Mouse (Mus musculus) urinary bladder, postnatal 14 days (tissue): Measurements from ENCODE around the gene Tmem47.
A peak's percentile ranks its signal among the peaks of the same experiment; 100 is the strongest.

ENCODE experiments used
- DNase-seq: peaks from one replicate; pipeline ENCODE4 v3.0.0; 2021; ENCODE audit warnings: low spot score

Gene Tmem47

DNA sequence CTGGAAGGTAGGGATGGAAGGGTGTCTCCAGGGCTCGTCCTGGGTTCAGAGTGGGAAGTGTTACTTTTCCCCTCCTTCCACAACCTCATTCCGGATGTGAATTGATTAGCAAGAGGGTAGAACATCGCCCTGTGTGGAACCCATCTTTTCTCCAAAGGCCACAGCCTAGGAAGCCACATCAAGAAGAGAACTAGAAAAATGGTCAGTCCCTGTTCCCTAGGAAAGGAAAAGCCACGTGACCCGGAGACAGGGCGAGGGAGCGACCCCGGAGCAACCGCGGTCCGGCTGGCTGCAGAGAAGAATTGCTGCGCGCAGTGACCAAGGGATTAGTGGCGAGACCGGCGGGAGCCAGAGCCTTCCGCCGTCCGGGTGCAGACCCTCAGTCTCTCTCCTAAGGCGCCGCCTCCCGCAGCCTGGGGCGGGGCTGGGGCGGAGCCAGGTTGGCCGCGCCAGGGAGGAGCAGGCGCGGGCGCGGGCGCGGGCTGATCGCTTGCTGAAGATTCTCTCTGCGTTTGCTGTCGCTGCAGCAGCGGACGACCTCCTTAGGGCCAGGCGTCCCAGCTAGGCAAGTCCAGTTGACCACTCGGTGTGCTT, at the start of gene Tmem47:
TSS of gene Tmem47 (plus strand) at position 489 of the 594 bp plus-strand sequence.
- DNase-seq = peak; percentile 45

GRCm38 (mm10) chrX:81070804-81071461, 435 bp downstream of the Tmem47 start:
- no peak for DNase-seq

DNA sequence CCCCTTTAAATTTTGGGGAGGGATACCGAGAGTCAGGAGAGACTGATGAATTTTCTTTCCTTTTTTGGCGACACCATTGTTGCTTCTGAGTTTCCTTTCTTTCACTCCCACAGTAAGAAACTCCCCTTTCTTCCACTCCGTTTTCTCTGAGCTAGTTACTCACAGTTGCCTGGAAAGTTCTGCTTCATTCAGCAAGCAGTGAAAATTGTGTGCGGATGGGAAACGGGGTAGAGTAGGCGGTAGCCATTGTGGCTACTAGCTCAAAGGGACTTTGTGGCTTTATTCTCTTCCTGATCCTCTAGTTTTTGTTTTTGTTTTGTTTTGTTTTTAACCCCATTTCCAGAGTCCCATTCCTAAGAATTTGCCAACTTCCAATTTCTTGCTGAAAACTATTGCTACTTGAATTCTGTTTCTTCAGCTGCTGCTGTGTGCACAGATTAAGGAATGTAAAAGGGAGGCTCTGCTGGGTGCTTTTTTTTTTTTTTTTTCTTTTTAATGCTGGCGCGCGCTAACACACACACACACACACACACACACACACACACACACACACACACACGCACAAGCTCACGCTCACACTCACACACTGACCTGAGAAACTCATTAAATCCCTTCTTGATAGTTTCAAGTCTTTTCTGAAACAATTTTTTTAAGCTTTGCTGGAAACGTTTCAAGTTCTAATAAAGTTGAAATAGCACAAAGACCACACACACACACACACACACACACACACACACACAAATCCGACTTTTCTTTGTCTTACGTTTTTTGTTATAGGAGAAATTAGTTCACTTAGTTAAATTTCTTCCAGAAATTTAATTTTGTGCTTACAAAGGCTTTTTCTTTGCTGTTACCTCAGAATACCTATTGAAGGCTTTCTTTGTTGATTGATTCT, 1.5 kb downstream of the Tmem47 start:
- no peak for DNase-seq

DNA sequence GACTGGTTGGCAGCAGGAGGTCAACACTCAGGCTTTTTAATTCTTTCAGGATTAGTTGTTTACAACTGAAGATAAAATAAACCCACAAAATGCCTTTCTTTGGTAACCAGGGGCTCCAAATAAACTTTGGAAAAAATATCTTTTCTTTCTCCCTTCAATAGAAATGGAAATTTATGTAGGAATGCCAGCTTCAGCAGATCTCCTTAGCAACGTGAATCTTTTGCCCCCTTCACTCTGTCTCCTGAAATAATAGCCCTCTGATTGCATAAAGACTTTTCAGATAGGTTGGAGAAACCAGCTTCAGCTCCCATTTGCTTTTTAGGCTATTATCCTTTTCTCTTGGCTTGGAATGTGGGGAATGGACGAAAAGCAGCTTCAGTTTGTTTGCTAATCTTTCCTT, 2.2 kb downstream of the Tmem47 start:
- no peak for DNase-seq

GRCm38 (mm10) chrX:81073834-81074233, 3.3 kb downstream of the Tmem47 start:
- DNase-seq = no peak

GRCm38 (mm10) chrX:81078522-81078921, 8.0 kb downstream of the Tmem47 start:
- DNase-seq = no peak

DNA sequence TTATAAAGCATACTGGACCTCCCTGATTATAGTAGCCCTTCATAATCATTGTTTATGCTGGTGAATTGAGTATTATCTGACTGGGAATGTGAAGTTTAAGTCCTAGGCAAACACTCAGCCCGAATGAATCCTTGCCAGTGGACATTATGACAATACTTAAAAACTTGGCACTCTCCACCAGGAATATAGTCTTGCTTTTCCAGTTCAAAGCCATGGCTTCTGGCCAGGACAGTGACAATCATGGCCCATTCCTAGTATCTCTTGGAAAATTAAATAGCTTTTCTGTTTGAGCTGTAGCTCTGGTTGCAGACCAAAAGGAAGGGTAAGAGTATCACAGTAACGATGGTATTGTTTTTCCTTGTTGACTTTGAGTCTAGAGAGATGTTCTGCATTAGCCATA, 10.5 kb downstream of the Tmem47 start:
- no peak for DNase-seq

- peak; percentile 5 for DNase-seq
These were observed 14.7 kb downstream of the Tmem47 start for GRCm38 (mm10) chrX:81085025-81085752.

DNA sequence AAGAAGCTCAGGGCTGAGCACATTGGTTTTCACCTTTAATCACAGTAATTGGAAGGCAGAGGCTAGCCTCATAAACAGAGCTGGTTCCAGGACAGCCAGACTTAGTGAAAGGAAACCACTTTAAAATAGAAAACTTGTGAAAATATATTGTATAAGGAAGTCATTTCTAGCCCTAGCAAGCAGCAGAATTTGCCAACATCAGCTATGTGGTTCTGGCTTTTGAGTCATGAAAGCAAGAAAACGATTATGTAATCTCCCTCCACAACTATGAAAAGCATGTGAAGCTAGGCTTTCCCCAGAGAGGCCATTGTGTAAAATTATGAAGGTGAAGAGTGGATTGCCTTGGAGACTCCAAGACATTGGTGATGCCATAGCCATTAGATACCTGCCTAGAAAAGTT, 76.9 kb downstream of the Tmem47 start:
- DNase-seq = no peak
